Mouse (Mus musculus) CH12.LX (cell line): ENCODE data around the gene Agmat.

Source experiments
- CHD1 ChIP-seq: IDR thresholded peaks from 2 replicates; pipeline ENCODE4 v1.6.1; 2012; ENCODE audit warnings: low read depth, low read length, improper control_type of control experiment, inconsistent platforms
- CHD2 ChIP-seq: IDR thresholded peaks from 2 replicates; pipeline ENCODE4 v1.6.1; 2011; ENCODE audit warnings: low read length, improper control_type of control experiment
- CTCF ChIP-seq, 2 experiments: IDR thresholded peaks in 1 of 2; conservative IDR thresholded peaks in 1 of 2; 2 replicates each; pipeline ENCODE4 v1.5.1; 2011 to 2012; ENCODE audit warnings: low read depth in 2 of 2, low read length in 2 of 2, improper control_type of control experiment in 1 of 2, inconsistent platforms in 1 of 2, mild to moderate bottlenecking in 1 of 2, moderate library complexity in 1 of 2
- EP300 ChIP-seq: IDR thresholded peaks from 2 replicates; pipeline ENCODE4 v1.6.1; 2011; ENCODE audit warnings: low read length, improper control_type of control experiment
- HCFC1 ChIP-seq: IDR thresholded peaks from 2 replicates; pipeline ENCODE4 v1.6.1; 2012; ENCODE audit warnings: low read depth, mild to moderate bottlenecking, inconsistent platforms, low read length, improper control_type of control experiment
- MAX ChIP-seq: IDR thresholded peaks from 2 replicates; pipeline ENCODE4 v1.6.1; 2011; ENCODE audit warnings: low read length, improper control_type of control experiment
- POLR2A ChIP-seq: IDR thresholded peaks from 2 replicates; pipeline ENCODE4 v1.6.1; 2011; ENCODE audit warnings: low read depth, mild to moderate bottlenecking, improper control_type of control experiment, low read length

- TF ChIP-seq CTCF (conservative IDR thresholded peaks at IDR 0.05 in 1 of 2, IDR thresholded peaks at IDR 0.05 in 1 of 2; ENCODE audit: low read depth in 2 of 2, low read length in 2 of 2): no peak
- no peak for TF ChIP-seq POLR2A
- TF ChIP-seq HCFC1: no peak
- no peak for TF ChIP-seq CHD1
- no peak for TF ChIP-seq EP300
- TF ChIP-seq MAX: no peak
- TF ChIP-seq CHD2: no peak
Measured at GRCm38 (mm10) chr4:141723673-141724068, 22.8 kb upstream of the Agmat start.
